Mouse (Mus musculus): ENCODE measurements around the gene Gm20518. TPM values are rescaled to one million over a fixed set of nuclear protein-coding genes. Genes with fewer than 3 reads are reported as not detected.

Gm20518 gene
- polyA plus RNA-seq (2017; shearing (Covaris generic)): 0.98 TPM

GRCm38 (mm10) chr16:17891567-17891959 lies at the start of gene Gm20518:
Gene Gm20518 (minus strand): TSS chr16:17891671.

GRCm38 (mm10) chr16:17928087-17928580 lies 36.7 kb upstream of the Gm20518 start, which contains the start of gene Slc25a1:
Gene Slc25a1 (minus strand): TSS chr16:17928219.

GRCm38 (mm10) chr16:17914307-17915249 lies 23.1 kb upstream of the Gm20518 start, which contains the start of gene Gsc2:
Gene Gsc2 (minus strand): TSS chr16:17915059.

GRCm38 (mm10) chr16:17911052-17911595 lies 19.7 kb upstream of the Gm20518 start, which contains the start of gene Ess2:
Gene Ess2 (minus strand): TSS chr16:17911348.

DNA sequence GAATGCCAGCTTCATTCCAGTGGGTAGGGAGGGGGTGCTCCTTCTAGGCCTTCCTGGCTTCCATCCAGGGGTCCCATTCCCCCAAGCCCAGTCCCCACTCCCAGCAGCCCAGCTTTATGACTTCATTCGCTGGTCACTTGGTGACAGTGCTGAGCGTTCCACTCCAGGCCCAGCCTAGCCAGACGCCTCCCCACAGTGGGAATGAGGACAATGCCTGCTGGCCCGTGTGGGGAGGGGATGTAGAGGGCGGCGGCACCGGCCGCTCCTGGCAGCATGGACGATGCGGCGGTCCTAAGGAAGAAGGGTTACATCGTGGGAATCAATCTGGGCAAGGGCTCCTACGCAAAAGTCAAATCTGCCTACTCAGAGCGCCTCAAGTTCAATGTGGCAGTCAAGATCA lies 7.0 kb upstream of the Gm20518 start, which contains the start of the genes Dgcr2 and Tssk2:
TSS of gene Dgcr2 (minus strand) at position 101 of the 400 bp plus-strand sequence.
TSS of gene Tssk2 (plus strand) at position 176 of the 400 bp plus-strand sequence.

GRCm38 (mm10) chr16:17893923-17894322 lies 2.5 kb upstream of the Gm20518 start, which contains the start of gene Tssk1:
Gene Tssk1 (plus strand): TSS chr16:17894223.

DNA sequence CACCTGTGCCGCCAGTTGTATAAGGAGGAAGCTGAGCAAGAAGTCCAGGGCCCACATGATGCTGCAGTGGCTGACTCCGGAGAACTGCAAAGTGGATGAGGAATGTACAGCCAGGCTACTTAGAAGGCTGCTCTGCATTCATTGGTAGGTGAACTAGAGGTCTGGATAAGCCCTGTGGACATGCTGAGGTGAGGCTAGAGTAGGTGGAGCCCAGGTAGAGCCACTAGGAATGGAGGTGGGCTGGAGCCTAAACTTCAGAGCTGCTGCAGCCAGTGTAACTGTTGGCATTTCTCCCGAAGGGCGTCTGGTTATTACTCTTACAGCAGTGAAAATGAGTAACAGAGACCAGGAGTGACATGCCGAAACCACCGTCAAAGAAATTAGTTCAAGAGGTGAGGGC lies 53.4 kb downstream of the Gm20518 start, which contains the start of gene Car15:
TSS of gene Car15 (minus strand) at position 314 of the 400 bp plus-strand sequence.

GRCm38 (mm10) chr16:17832821-17833220 lies 58.6 kb downstream of the Gm20518 start, which contains the start of gene B830017H08Rik:
Gene B830017H08Rik (plus strand): TSS chr16:17833121.

DNA sequence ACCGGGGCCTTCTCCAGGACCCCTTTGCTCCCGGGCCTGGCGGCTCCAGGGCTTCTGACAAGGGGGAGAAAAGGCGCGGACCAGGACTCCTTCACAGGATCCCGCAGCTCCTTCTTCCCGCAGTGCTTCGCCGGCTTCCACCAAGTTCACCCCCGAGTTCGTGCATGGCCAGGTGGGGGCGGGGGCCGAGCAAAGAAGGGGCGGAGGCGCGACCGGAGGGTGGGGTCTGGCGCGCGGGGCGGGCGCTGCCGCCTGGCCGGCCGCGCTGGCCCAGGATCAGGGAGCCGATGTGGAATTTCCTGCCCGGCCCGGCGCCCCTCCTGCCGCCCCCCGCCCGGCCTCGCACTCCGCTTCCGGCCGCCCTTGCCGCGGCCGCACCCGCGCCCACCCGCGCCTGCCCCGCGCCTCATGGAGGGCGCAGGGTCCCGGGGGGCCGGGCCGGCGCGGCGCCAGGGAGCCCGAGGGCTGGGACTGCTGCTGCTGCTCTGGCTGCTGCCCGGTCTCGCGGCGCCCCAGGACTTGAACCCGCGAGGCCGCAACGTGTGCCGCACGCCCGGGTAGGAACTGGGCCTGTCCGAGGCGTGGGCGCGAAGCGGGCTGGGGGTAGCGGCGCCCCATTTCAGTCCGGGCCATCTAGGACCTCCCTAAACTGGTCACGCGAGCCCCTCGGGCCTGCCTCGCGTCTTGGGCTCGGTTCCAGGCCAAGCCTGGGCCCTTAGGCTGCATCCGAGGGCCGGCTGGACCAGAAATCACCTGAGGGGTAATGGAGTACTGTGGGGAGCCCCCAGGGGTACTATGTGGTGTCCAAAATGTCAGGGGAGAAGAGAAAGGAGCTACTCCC lies 94.3 kb downstream of the Gm20518 start, which contains the start of gene Scarf2:
TSS of gene Scarf2 (plus strand) at position 312 of the 841 bp plus-strand sequence.

Other genes starting within 250 kb of the Gm20518 start
- not detected for gene Ccdc74a, start 245.2 kb downstream of the Gm20518 start, polyA plus RNA-seq (2017; shearing (Covaris generic))
- gene Med15, start 158.8 kb downstream of the Gm20518 start, polyA plus RNA-seq (2017; shearing (Covaris generic)): 129 TPM
- gene Klhl22, start 132.1 kb downstream of the Gm20518 start, polyA plus RNA-seq (2017; shearing (Covaris generic)): 18.9 TPM
- gene Scarf2, start 94.4 kb downstream of the Gm20518 start, polyA plus RNA-seq (2017; shearing (Covaris generic)): not detected
- gene B830017H08Rik, start 58.5 kb downstream of the Gm20518 start, polyA plus RNA-seq (2017; shearing (Covaris generic)): not detected
- 3.7 TPM for gene Car15, start 53.3 kb downstream of the Gm20518 start, polyA plus RNA-seq (2017; shearing (Covaris generic))
- gene Tssk1, start 2.6 kb upstream of the Gm20518 start, polyA plus RNA-seq (2017; shearing (Covaris generic)): not detected
- 59.7 TPM for gene Dgcr2, start 6.9 kb upstream of the Gm20518 start, polyA plus RNA-seq (2017; shearing (Covaris generic))
- 0.25 TPM for gene Tssk2, start 7.0 kb upstream of the Gm20518 start, polyA plus RNA-seq (2017; shearing (Covaris generic))
- gene Ess2, start 19.7 kb upstream of the Gm20518 start, polyA plus RNA-seq (2017; shearing (Covaris generic)): 82.3 TPM
- not detected for gene Gsc2, start 23.4 kb upstream of the Gm20518 start, polyA plus RNA-seq (2017; shearing (Covaris generic))
- 25.6 TPM for gene Slc25a1, start 36.5 kb upstream of the Gm20518 start, polyA plus RNA-seq (2017; shearing (Covaris generic))
- gene Vpreb2, start 88.8 kb upstream of the Gm20518 start, polyA plus RNA-seq (2017; shearing (Covaris generic)): not detected
- gene Dgcr6, start 161.2 kb upstream of the Gm20518 start, polyA plus RNA-seq (2017; shearing (Covaris generic)): 7.5 TPM
- 2.2 TPM for gene Prodh, start 198.5 kb upstream of the Gm20518 start, polyA plus RNA-seq (2017; shearing (Covaris generic))
- gene Rtn4r, start 236.0 kb upstream of the Gm20518 start, polyA plus RNA-seq (2017; shearing (Covaris generic)): 0.17 TPM

All from naive thymus-derived CD4-positive, alpha-beta T cell, adult 5 months (primary cell).